ENCODE assay signal across 20 mouse cellular contexts in genomic region chr8:73328056-73328455, GRCm38 (mm10). TPM values are rescaled to one million over a fixed set of nuclear protein-coding genes. Genes with fewer than 3 reads are reported as not detected.
A peak's percentile ranks its signal among the peaks of the same experiment; 100 is the strongest.
DNase-seq lines count a peak whose midpoint lies in the region; ATAC-seq and TF ChIP-seq lines count a peak whose summit lies in the region.
"Had no signal": no experiment of that assay in that cellular context is flagged by ENCODE, and none has a peak within 500 bp of the region (broad histone marks: within the 10 kb centered on the region; RNA-seq: fewer than 3 reads in every experiment).

No protein-coding gene starts in this region.

- H3K9me3 ChIP-seq in midbrain, postnatal 0 days (ENCODE audit: low read length), result no peaks in the 10 kb centered on the region
- H3K9me3 ChIP-seq in midbrain, embryonic 15.5 days, result no peaks in the 10 kb centered on the region
- H3K9me3 ChIP-seq: embryonic facial prominence, embryonic 13.5 days; heart, embryonic 10.5 days; limb, embryonic 15.5 days; liver, embryonic 15.5 days; lung, embryonic 15.5 days; neural tube, embryonic 15.5 days; stomach, embryonic 15.5 days had no signal

- 0 out of 2 replicates have a peak, but pooled peaks cover 5% of the 10 kb centered on the region for H3K36me3 ChIP-seq in midbrain, postnatal 0 days (ENCODE audit: insufficient read depth, low read length)
- H3K36me3 ChIP-seq in midbrain, embryonic 15.5 days (replicated peaks), result no peaks in the 10 kb centered on the region; the same call in 1 of the 2 replicates
- H3K36me3 ChIP-seq: liver, embryonic 15.5 days; lung, embryonic 15.5 days; stomach, embryonic 15.5 days had no signal

- TF ChIP-seq CTCF in midbrain, postnatal 0 days (IDR thresholded peaks at IDR 0.05), result no peak

- DNase-seq in cerebellum, adult 9-11 months, result peak; percentile 23
- DNase-seq in cerebellum, postnatal 4 days (ENCODE audit: low spot score in 2 of 2), result no peak
- DNase-seq in heart, adult 11 months, result peak; percentile 65
- no peak for DNase-seq in heart, postnatal 4 days
- peak; percentile 22 for DNase-seq in midbrain, postnatal 0 days (ENCODE audit: low spot score)
- no peak for DNase-seq in thymus, postnatal 0 days (ENCODE audit: low spot score)
- DNase-seq in adrenal gland, postnatal 10 days, result no peak
- DNase-seq: kidney, adult 2 months; layer of hippocampus, adult 9-11 months; lung, postnatal 36 days; thymus, postnatal 36 days had no signal

- 41% methylated on average over 3 of the region's 3 CpGs for WGBS in midbrain, postnatal 0 days
- 45% methylated on average over 3 of the region's 3 CpGs for WGBS in midbrain, embryonic 15.5 days

- no peak overlapping the region for H3K9ac ChIP-seq in midbrain, postnatal 0 days (replicated peaks; ENCODE audit: low read length, poor library complexity, severe bottlenecking)
- no peak overlapping the region for H3K9ac ChIP-seq in midbrain, embryonic 15.5 days
- H3K9ac ChIP-seq: embryonic facial prominence, embryonic 13.5 days; limb, embryonic 15.5 days; liver, embryonic 15.5 days; lung, embryonic 15.5 days; neural tube, embryonic 15.5 days; stomach, embryonic 15.5 days had no signal

- no peak overlapping the region for H3K4me3 ChIP-seq in midbrain, postnatal 0 days (ENCODE audit: low read depth, low read length)
- H3K4me3 ChIP-seq in midbrain, embryonic 15.5 days, result no peak overlapping the region
- H3K4me3 ChIP-seq: embryonic facial prominence, embryonic 13.5 days; heart, embryonic 10.5 days; limb, embryonic 15.5 days; liver, embryonic 15.5 days; lung, embryonic 15.5 days; neural tube, embryonic 15.5 days; stomach, embryonic 15.5 days had no signal

- no peak for ATAC-seq in midbrain, postnatal 0 days (ENCODE audit: low FRiP score)
- no peak for ATAC-seq in midbrain, embryonic 15.5 days (replicated peaks)

- no peaks in the 10 kb centered on the region for H3K27me3 ChIP-seq in midbrain, postnatal 0 days (ENCODE audit: insufficient read depth, low read length)
- H3K27me3 ChIP-seq in midbrain, embryonic 15.5 days (replicated peaks), result no peaks in the 10 kb centered on the region
- H3K27me3 ChIP-seq: embryonic facial prominence, embryonic 13.5 days; limb, embryonic 15.5 days; liver, embryonic 15.5 days; lung, embryonic 15.5 days; neural tube, embryonic 15.5 days; stomach, embryonic 15.5 days had no signal

- no peaks in the 10 kb centered on the region for H3K4me1 ChIP-seq in midbrain, postnatal 0 days (ENCODE audit: insufficient read depth, low read length)
- 0 out of 2 replicates have a peak, but pooled peaks cover 4% of the 10 kb centered on the region for H3K4me1 ChIP-seq in midbrain, embryonic 15.5 days
- H3K4me1 ChIP-seq: heart, embryonic 10.5 days; liver, embryonic 15.5 days; lung, embryonic 15.5 days; stomach, embryonic 15.5 days had no signal

- H3K4me2 ChIP-seq in midbrain, postnatal 0 days (ENCODE audit: low read depth, low read length, poor library complexity, severe bottlenecking), result no peak overlapping the region
- no peak overlapping the region for H3K4me2 ChIP-seq in midbrain, embryonic 15.5 days
- H3K4me2 ChIP-seq: embryonic facial prominence, embryonic 13.5 days; limb, embryonic 15.5 days; liver, embryonic 15.5 days; lung, embryonic 15.5 days; neural tube, embryonic 15.5 days; stomach, embryonic 15.5 days had no signal

- H3K27ac ChIP-seq in midbrain, postnatal 0 days (ENCODE audit: low read depth, low read length), result no peak overlapping the region
- no peak overlapping the region for H3K27ac ChIP-seq in midbrain, embryonic 15.5 days
- H3K27ac ChIP-seq: embryonic facial prominence, embryonic 13.5 days; heart, embryonic 10.5 days; kidney, postnatal 0 days; limb, embryonic 15.5 days; liver, embryonic 15.5 days; lung, embryonic 15.5 days; neural tube, embryonic 15.5 days; stomach, embryonic 15.5 days had no signal

RNA-seq across cellular contexts. Expression of gene Large1, which starts 25.3 kb away (rescaled TPM):
- total RNA-seq in heart, postnatal 4 days (2021), result 10 to 100 TPM; 28.8 to 30.2 TPM
- total RNA-seq in midbrain, postnatal 0 days (2014; rRNA removed), result 101 and 102 TPM in 2 replicates
- 14.9 and 15.2 TPM in 2 replicates for polyA plus RNA-seq in midbrain, postnatal 0 days (2015; fragmentation: Nextera tagmentation; extraction: Ambion mirVana)
- polyA plus RNA-seq in midbrain, embryonic 15.5 days (2015; fragmentation: Nextera tagmentation; extraction: Ambion mirVana), result 14.2 and 15.2 TPM in 2 replicates
- polyA plus RNA-seq in thymus, postnatal 0 days (2015; fragmentation: Nextera tagmentation; extraction: Ambion mirVana), result 1.6 and 1.7 TPM in 2 replicates
- 10 to 100 TPM; 20.9 to 25.7 TPM for total RNA-seq in adrenal gland, postnatal 10 days (2021)

Comparison
In these comparisons a context has a peak if more than half of its experiments do, and no peak if none do; other contexts are left out.
1. DNase-seq: peak in cerebellum, adult 9-11 months (single experiment), heart, adult 11 months (single experiment) and midbrain, postnatal 0 days (single experiment); none in cerebellum, postnatal 4 days (0 of 2), heart, postnatal 4 days (single experiment), thymus, postnatal 0 days (single experiment) and adrenal gland, postnatal 10 days (single experiment).